Mouse (Mus musculus): Measurements from ENCODE around the gene Ern1. TPM values are rescaled to one million over a fixed set of nuclear protein-coding genes. Genes with fewer than 3 reads are reported as not detected.
A peak's percentile ranks its signal among the peaks of the same experiment; 100 is the strongest.

Gene Ern1
- total RNA-seq, 2 experiments from 2014 or later, result 7.3 to 9.2 TPM

- TF ChIP-seq CTCF (IDR thresholded peaks at IDR 0.05), result no peak
- peak overlapping the region; percentile 57 for H3K27ac ChIP-seq
- DNase-seq, result no peak
- H3K4me3 ChIP-seq, result no peak overlapping the region
- intact Hi-C loops (cut with DNase I), result loop anchor here (10.0 kb wide), 1 partner anchor 235 kb away; no protein-coding TSS in a partner anchor
Measured at GRCm38 (mm10) chr11:106389611-106390010, 98.0 kb downstream of the Ern1 start.

- Histone ChIP-seq H3K4me3 (no peak within 1 kb of the TSS), H3K27ac (peak within 1 kb of the TSS; percentile 59)
- no peak for TF ChIP-seq CTCF (IDR thresholded peaks at IDR 0.05)
- DNase-seq, result no peak
- intact Hi-C loops (cut with DNase I), result no loop called here
Measured at GRCm38 (mm10) chr11:106387791-106388216, 99.8 kb downstream of the Ern1 start, which contains the start of gene Icam2. Icam2 (minus strand) TSS chr11:106388075.

GRCm38 (mm10) chr11:106387020-106387419 lies 100.6 kb downstream of the Ern1 start:
- intact Hi-C loops (cut with DNase I), result no loop called here
- peak overlapping the region; percentile 59; the same call in 1 of the 2 replicates for H3K27ac ChIP-seq

GRCm38 (mm10) chr11:106386409-106386808 lies 101.2 kb downstream of the Ern1 start:
- Histone ChIP-seq H3K4me3 (no peak overlapping the region), H3K27ac (no peak overlapping the region)

More at GRCm38 (mm10) chr11:106387020-106387419, 100.6 kb downstream of the Ern1 start:
- no peak for TF ChIP-seq CTCF (IDR thresholded peaks at IDR 0.05)
- DNase-seq, result no peak
- no peak overlapping the region for H3K4me3 ChIP-seq

GRCm38 (mm10) chr11:106383051-106383790 lies 104.4 kb downstream of the Ern1 start:
- Histone ChIP-seq H3K27ac (peak overlapping the region; percentile 85), H3K4me3 (peak overlapping the region; percentile 70)
- no peak for DNase-seq
- no peak for TF ChIP-seq CTCF (IDR thresholded peaks at IDR 0.05)
- intact Hi-C loops (cut with DNase I), result no loop called here

More at GRCm38 (mm10) chr11:106386409-106386808, 101.2 kb downstream of the Ern1 start:
- no peak for TF ChIP-seq CTCF (IDR thresholded peaks at IDR 0.05)
- intact Hi-C loops (cut with DNase I), result no loop called here
- no peak for DNase-seq

GRCm38 (mm10) chr11:106382424-106382823 lies 105.2 kb downstream of the Ern1 start:
- intact Hi-C loops (cut with DNase I), result no loop called here
- H3K4me3 ChIP-seq, result peak overlapping the region; percentile 70
- DNase-seq, result no peak
- TF ChIP-seq CTCF (IDR thresholded peaks at IDR 0.05), result no peak
- H3K27ac ChIP-seq, result peak overlapping the region; percentile 86

- DNase-seq, result no peak
- intact Hi-C loops (cut with DNase I), result no loop called here
- peak overlapping the region; percentile 70 for H3K4me3 ChIP-seq
Measured at GRCm38 (mm10) chr11:106381883-106382282, 105.8 kb downstream of the Ern1 start.

GRCm38 (mm10) chr11:106381011-106381410 lies 106.6 kb downstream of the Ern1 start:
- peak; percentile 31 for TF ChIP-seq CTCF (IDR thresholded peaks at IDR 0.05)
- no peak for DNase-seq
- H3K4me3 ChIP-seq, result peak overlapping the region; percentile 70
- peak overlapping the region; percentile 86 for H3K27ac ChIP-seq
- intact Hi-C loops (cut with DNase I), result no loop called here

More at GRCm38 (mm10) chr11:106381883-106382282, 105.8 kb downstream of the Ern1 start:
- TF ChIP-seq CTCF (IDR thresholded peaks at IDR 0.05), result peak; percentile 36; the same call in 1 of the 2 replicates
- H3K27ac ChIP-seq, result peak overlapping the region; percentile 86

GRCm38 (mm10) chr11:106374979-106375378 lies 112.7 kb downstream of the Ern1 start:
- intact Hi-C loops (cut with DNase I), result no loop called here
- Histone ChIP-seq H3K27ac (peak overlapping the region; percentile 55), H3K4me3 (no peak overlapping the region)
- no peak for DNase-seq
- no peak for TF ChIP-seq CTCF (IDR thresholded peaks at IDR 0.05)

- Histone ChIP-seq H3K4me3 (no peak overlapping the region), H3K27ac (peak overlapping the region; percentile 55)
- intact Hi-C loops (cut with DNase I), result no loop called here
- TF ChIP-seq CTCF (IDR thresholded peaks at IDR 0.05), result no peak
- peak; percentile 70 for DNase-seq
Measured at GRCm38 (mm10) chr11:106374559-106374958, 113.1 kb downstream of the Ern1 start.

GRCm38 (mm10) chr11:106373998-106374397 lies 113.7 kb downstream of the Ern1 start:
- peak overlapping the region; percentile 55 for H3K27ac ChIP-seq

GRCm38 (mm10) chr11:106366316-106366715 lies 121.3 kb downstream of the Ern1 start:
- intact Hi-C loops (cut with DNase I), result loop anchor here (1.0 to 2.0 kb wide), 2 partner anchors 38 to 64 kb away; no protein-coding TSS in a partner anchor
- Histone ChIP-seq H3K4me3 (peak overlapping the region; percentile 73), H3K27ac (peak overlapping the region; percentile 99)
- peak; percentile 97 for TF ChIP-seq CTCF (IDR thresholded peaks at IDR 0.05)
- peak; percentile 92 for DNase-seq

More at GRCm38 (mm10) chr11:106373998-106374397, 113.7 kb downstream of the Ern1 start:
- intact Hi-C loops (cut with DNase I), result no loop called here
- H3K4me3 ChIP-seq, result no peak overlapping the region
- no peak for DNase-seq
- TF ChIP-seq CTCF (IDR thresholded peaks at IDR 0.05), result no peak

GRCm38 (mm10) chr11:106365366-106365765 lies 122.3 kb downstream of the Ern1 start, which contains the start of gene Prr29:
Prr29 (plus strand) TSS chr11:106365472.
- Histone ChIP-seq H3K27ac (peak within 1 kb of the TSS; percentile 99), H3K4me3 (peak within 1 kb of the TSS; percentile 73)
- TF ChIP-seq CTCF (IDR thresholded peaks at IDR 0.05), result no peak
- intact Hi-C loops (cut with DNase I), result no loop called here
- DNase-seq, result peak; percentile 89

Data from gastrocnemius, adult 2 months (tissue).